In genomic region chr8:84639162-84640009, GRCm38 (mm10) we compare ENCODE assay signal across 8 mouse cellular contexts. TPM values are rescaled to one million over a fixed set of nuclear protein-coding genes. Genes with fewer than 3 reads are reported as not detected.
DNase-seq lines count a peak whose midpoint lies in the region; ATAC-seq and TF ChIP-seq lines count a peak whose summit lies in the region.

No protein-coding gene starts in this region.

- intact Hi-C loops in heart, postnatal 10 days (cut with DNase I): loop anchor here (1.0 to 2.0 kb wide), 3 partner anchors 23 to 173 kb away; partner anchors contain the start of gene Ier2

- peaks cover 11% of the 10 kb centered on the region; the same call in 1 of the 2 replicates for H3K36me3 ChIP-seq in E14TG2a.4 (ENCODE audit: insufficient read depth, low read length)
- H3K36me3 ChIP-seq in forebrain, embryonic 13.5 days (ENCODE audit: poor library complexity, severe bottlenecking): no peaks in the 10 kb centered on the region
- H3K36me3 ChIP-seq in liver, embryonic 16.5 days (ENCODE audit: control insufficient read depth, insufficient read depth): no peaks in the 10 kb centered on the region
- no peaks in the 10 kb centered on the region for H3K36me3 ChIP-seq in neural tube, embryonic 12.5 days
- no peaks in the 10 kb centered on the region for H3K36me3 ChIP-seq in stomach, postnatal 0 days (ENCODE audit: control insufficient read depth, insufficient read depth, low read length)

- no peak for TF ChIP-seq CTCF in E14TG2a.4 (conservative IDR thresholded peaks at IDR 0.05; ENCODE audit: low read length)
- peak; percentile 65 for TF ChIP-seq CTCF in stomach, postnatal 0 days (IDR thresholded peaks at IDR 0.05; ENCODE audit: low read depth)

- H3K4me3 ChIP-seq in E14TG2a.4 (replicated peaks; ENCODE audit: low read length): peak overlapping the region; percentile 82
- H3K4me3 ChIP-seq in forebrain, embryonic 13.5 days: peak overlapping the region; percentile 49
- H3K4me3 ChIP-seq in liver, embryonic 16.5 days (ENCODE audit: low read depth, low read length): peak overlapping the region; percentile 74
- H3K4me3 ChIP-seq in neural tube, embryonic 12.5 days: peak overlapping the region; percentile 53
- peak overlapping the region; percentile 57 for H3K4me3 ChIP-seq in stomach, postnatal 0 days (ENCODE audit: low read depth, low read length)

- peak overlapping the region; percentile 89 for H3K27ac ChIP-seq in forebrain, embryonic 13.5 days
- peak overlapping the region; percentile 52; the same call in 1 of the 2 replicates for H3K27ac ChIP-seq in liver, embryonic 16.5 days (ENCODE audit: low read length)
- H3K27ac ChIP-seq in neural tube, embryonic 12.5 days: peak overlapping the region; percentile 80
- H3K27ac ChIP-seq in stomach, postnatal 0 days (replicated peaks): peak overlapping the region; percentile 83

- peak; percentile 58 for ATAC-seq in cerebellum, adult (ENCODE audit: insufficient number of reproducible peaks, low FRiP score, low TSS enrichment)
- peak; percentile 95 for ATAC-seq in forebrain, embryonic 13.5 days
- ATAC-seq in liver, embryonic 16.5 days (ENCODE audit: low read depth): peak; percentile 96
- ATAC-seq in neural tube, embryonic 12.5 days (ENCODE audit: low FRiP score, low read depth): peak; percentile 92
- ATAC-seq in stomach, postnatal 0 days (ENCODE audit: low FRiP score, low TSS enrichment): peak; percentile 97

- H3K9ac ChIP-seq in forebrain, embryonic 13.5 days: peak overlapping the region; percentile 80
- H3K9ac ChIP-seq in liver, embryonic 16.5 days (ENCODE audit: low read depth, low read length): peak overlapping the region; percentile 76
- peak overlapping the region; percentile 77 for H3K9ac ChIP-seq in neural tube, embryonic 12.5 days
- H3K9ac ChIP-seq in stomach, postnatal 0 days (ENCODE audit: low read length): peak overlapping the region; percentile 67

- peak overlapping the region; percentile 84 for H3K4me2 ChIP-seq in forebrain, embryonic 13.5 days
- peak overlapping the region; percentile 96 for H3K4me2 ChIP-seq in liver, embryonic 16.5 days (ENCODE audit: low read depth, low read length)
- peak overlapping the region; percentile 90 for H3K4me2 ChIP-seq in neural tube, embryonic 12.5 days (replicated peaks)
- H3K4me2 ChIP-seq in stomach, postnatal 0 days (replicated peaks; ENCODE audit: low read depth): peak overlapping the region; percentile 73

- peaks cover 77% of the 10 kb centered on the region for H3K4me1 ChIP-seq in E14TG2a.4 (replicated peaks; ENCODE audit: low read depth, low read length)
- H3K4me1 ChIP-seq in forebrain, embryonic 13.5 days: peaks cover 27% of the 10 kb centered on the region
- peaks cover 16% of the 10 kb centered on the region for H3K4me1 ChIP-seq in liver, embryonic 16.5 days (ENCODE audit: control insufficient read depth, low read depth, low read length)
- peaks cover 29% of the 10 kb centered on the region for H3K4me1 ChIP-seq in neural tube, embryonic 12.5 days
- no peaks in the 10 kb centered on the region; the same call in 1 of the 2 replicates for H3K4me1 ChIP-seq in stomach, postnatal 0 days (replicated peaks; ENCODE audit: control insufficient read depth, insufficient read depth)

- under 1% methylated on average over 80 of the region's 106 CpGs for WGBS in forebrain, embryonic 13.5 days
- WGBS in large intestine, adult 2 months: under 1% methylated on average over 105 of the region's 106 CpGs
- WGBS in liver, embryonic 16.5 days (ENCODE audit: insufficient replicate concordance): under 1% methylated on average over 106 of the region's 106 CpGs
- WGBS in neural tube, embryonic 12.5 days: under 1% methylated on average over 106 of the region's 106 CpGs
- under 1% methylated on average over 88 of the region's 106 CpGs for WGBS in stomach, postnatal 0 days

- no peaks in the 10 kb centered on the region for H3K9me3 ChIP-seq in E14TG2a.4 (ENCODE audit: low read length)
- H3K9me3 ChIP-seq in forebrain, embryonic 13.5 days (replicated peaks): no peaks in the 10 kb centered on the region
- no peaks in the 10 kb centered on the region for H3K9me3 ChIP-seq in liver, embryonic 16.5 days (replicated peaks; ENCODE audit: control insufficient read depth, low read length)
- no peaks in the 10 kb centered on the region for H3K9me3 ChIP-seq in neural tube, embryonic 12.5 days
- no peaks in the 10 kb centered on the region for H3K9me3 ChIP-seq in stomach, postnatal 0 days (ENCODE audit: control insufficient read depth, low read length)

- TF ChIP-seq EP300 in stomach, postnatal 0 days (optimal IDR thresholded peaks at IDR 0.05): no peak

- peak; percentile 94 to 95 for DNase-seq in heart, postnatal 10 days
- DNase-seq in large intestine, adult 2 months (ENCODE audit: low read depth, low spot score): peak; percentile 82
- DNase-seq in stomach, postnatal 0 days (ENCODE audit: low spot score): peak; percentile 93

- H3K27me3 ChIP-seq in E14TG2a.4 (ENCODE audit: insufficient read depth, low read length): no peaks in the 10 kb centered on the region
- no peaks in the 10 kb centered on the region for H3K27me3 ChIP-seq in forebrain, embryonic 13.5 days
- peaks cover 16% of the 10 kb centered on the region for H3K27me3 ChIP-seq in liver, embryonic 16.5 days (ENCODE audit: control insufficient read depth, insufficient read depth, low read depth, low read length)
- H3K27me3 ChIP-seq in neural tube, embryonic 12.5 days (replicated peaks): no peaks in the 10 kb centered on the region
- no peaks in the 10 kb centered on the region for H3K27me3 ChIP-seq in stomach, postnatal 0 days (ENCODE audit: control insufficient read depth, insufficient read depth, low read length)

RNA-seq across cellular contexts. Expression of gene Ier2, which starts 23.3 kb away (rescaled TPM):
- 35.2 and 35.4 TPM in 2 replicates for polyA plus RNA-seq in forebrain, embryonic 13.5 days (2015; fragmentation: Nextera tagmentation; extraction: Ambion mirVana)
- total RNA-seq in heart, postnatal 10 days (2021): 10 to 100 TPM; 30.8 to 31.4 TPM
- polyA plus RNA-seq in large intestine, adult 2 months (2012; rRNA removed): 28.1 and 39.5 TPM in 2 replicates
- 17.3 and 20.3 TPM in 2 replicates for polyA plus RNA-seq in liver, embryonic 16.5 days (2015; fragmentation: Nextera tagmentation; extraction: Ambion mirVana)
- polyA plus RNA-seq in neural tube, embryonic 12.5 days (2016; fragmentation: Nextera tagmentation; extraction: Ambion mirVana): 72.4 and 72.8 TPM in 2 replicates
- 82.8 and 86.6 TPM in 2 replicates for polyA plus RNA-seq in stomach, postnatal 0 days (2015; fragmentation: Nextera tagmentation; extraction: Ambion mirVana)

RNA-seq across cellular contexts. Expression of gene Trmt1, which starts 46.7 kb away (rescaled TPM):
- polyA plus RNA-seq in forebrain, embryonic 13.5 days (2015; fragmentation: Nextera tagmentation; extraction: Ambion mirVana): 53.5 and 59.1 TPM in 2 replicates
- total RNA-seq in heart, postnatal 10 days (2021): 10 to 100 TPM; 40.3 to 40.6 TPM
- polyA plus RNA-seq in large intestine, adult 2 months (2012; rRNA removed): 58.1 and 68.2 TPM in 2 replicates
- polyA plus RNA-seq in liver, embryonic 16.5 days (2015; fragmentation: Nextera tagmentation; extraction: Ambion mirVana): 27.3 and 27.7 TPM in 2 replicates
- polyA plus RNA-seq in neural tube, embryonic 12.5 days (2016; fragmentation: Nextera tagmentation; extraction: Ambion mirVana): 58.5 and 59.1 TPM in 2 replicates
- polyA plus RNA-seq in stomach, postnatal 0 days (2015; fragmentation: Nextera tagmentation; extraction: Ambion mirVana): 45.1 and 49.9 TPM in 2 replicates

RNA-seq across cellular contexts. Expression of gene Nacc1, which starts 48.3 kb away (rescaled TPM):
- 16.1 and 18.6 TPM in 2 replicates for polyA plus RNA-seq in forebrain, embryonic 13.5 days (2015; fragmentation: Nextera tagmentation; extraction: Ambion mirVana)
- 10 to 100 TPM; 50.2 TPM for total RNA-seq in heart, postnatal 10 days (2021)
- polyA plus RNA-seq in large intestine, adult 2 months (2012; rRNA removed): 71.5 and 96.6 TPM in 2 replicates
- polyA plus RNA-seq in liver, embryonic 16.5 days (2015; fragmentation: Nextera tagmentation; extraction: Ambion mirVana): 5.4 and 6.3 TPM in 2 replicates
- 17.2 and 19.2 TPM in 2 replicates for polyA plus RNA-seq in neural tube, embryonic 12.5 days (2016; fragmentation: Nextera tagmentation; extraction: Ambion mirVana)
- 6.8 and 8.3 TPM in 2 replicates for polyA plus RNA-seq in stomach, postnatal 0 days (2015; fragmentation: Nextera tagmentation; extraction: Ambion mirVana)

Comparison
In these comparisons a context has a peak if more than half of its experiments do, and no peak if none do; other contexts are left out.
1. Peak in every context shown above with its lines: DNase-seq, ATAC-seq, H3K4me3 ChIP-seq and H3K27ac ChIP-seq.